Mouse (Mus musculus): ENCODE measurements around the gene Btbd2. TPM values are rescaled to one million over a fixed set of nuclear protein-coding genes. Genes with fewer than 3 reads are reported as not detected.

The Btbd2 gene
- total RNA-seq, 2 experiments from 2014 or later, result 87.6 to 93.8 TPM

GRCm38 (mm10) chr10:80692249-80693165 is 35.6 kb upstream of the Btbd2 start:
- DNase-seq (ENCODE audit: low spot score in 2 of 2), result no peak

- DNase-seq (ENCODE audit: low spot score in 2 of 2), result peak; percentile 58 to 59
Measured at GRCm38 (mm10) chr10:80687850-80688249, 31.0 kb upstream of the Btbd2 start.

GRCm38 (mm10) chr10:80686617-80687016 is 29.7 kb upstream of the Btbd2 start:
- DNase-seq (ENCODE audit: low spot score in 2 of 2), result no peak

GRCm38 (mm10) chr10:80684984-80685383 is 28.1 kb upstream of the Btbd2 start:
- no peak for DNase-seq (ENCODE audit: low spot score in 2 of 2)

- DNase-seq (ENCODE audit: low spot score in 2 of 2), result peak in 1 of 2 experiments; percentile 37
Measured at GRCm38 (mm10) chr10:80684214-80684613, 27.3 kb upstream of the Btbd2 start.

- no peak for DNase-seq (ENCODE audit: low spot score in 2 of 2)
Measured at GRCm38 (mm10) chr10:80683647-80684046, 26.8 kb upstream of the Btbd2 start.

- DNase-seq (ENCODE audit: low spot score in 2 of 2), result no peak
Measured at GRCm38 (mm10) chr10:80682003-80682402, 25.1 kb upstream of the Btbd2 start.

GRCm38 (mm10) chr10:80680260-80680696 is 23.4 kb upstream of the Btbd2 start:
- no peak for DNase-seq (ENCODE audit: low spot score in 2 of 2)

GRCm38 (mm10) chr10:80679556-80680259 is 22.8 kb upstream of the Btbd2 start:
- no peak for DNase-seq (ENCODE audit: low spot score in 2 of 2)

GRCm38 (mm10) chr10:80678601-80679377 is 21.9 kb upstream of the Btbd2 start:
- DNase-seq (ENCODE audit: low spot score in 2 of 2), result no peak

GRCm38 (mm10) chr10:80677942-80678436 is 21.1 kb upstream of the Btbd2 start, which contains the start of gene Mknk2:
TSS of gene Mknk2 (minus strand) at chr10:80678112.
- peak; percentile 71 to 72 for DNase-seq (ENCODE audit: low spot score in 2 of 2)

GRCm38 (mm10) chr10:80677128-80677875 is 20.4 kb upstream of the Btbd2 start:
- DNase-seq (ENCODE audit: low spot score in 2 of 2), result no peak

- DNase-seq (ENCODE audit: low spot score in 2 of 2), result peak; percentile 99
Measured at GRCm38 (mm10) chr10:80676198-80676928, 19.5 kb upstream of the Btbd2 start.

GRCm38 (mm10) chr10:80675405-80676197 is 18.7 kb upstream of the Btbd2 start:
- no peak for DNase-seq (ENCODE audit: low spot score in 2 of 2)

- DNase-seq (ENCODE audit: low spot score in 2 of 2), result no peak
Measured at GRCm38 (mm10) chr10:80674851-80675404, 18.1 kb upstream of the Btbd2 start.

- DNase-seq (ENCODE audit: low spot score in 2 of 2), result no peak
Measured at GRCm38 (mm10) chr10:80674161-80674711, 17.4 kb upstream of the Btbd2 start.

GRCm38 (mm10) chr10:80673690-80674089 is 16.8 kb upstream of the Btbd2 start:
- no peak for DNase-seq (ENCODE audit: low spot score in 2 of 2)
